Mouse (Mus musculus) megakaryocyte, embryonic 14.5 days (primary cell): ENCODE results near the gene Tssk4.

ENCODE experiments used
- FLI1 ChIP-seq: IDR thresholded peaks from 2 replicates; pipeline ENCODE4 v1.6.1; 2012; ENCODE audit warnings: low read length, inconsistent platforms, mixed read lengths
- GATA1 ChIP-seq: IDR thresholded peaks from 3 replicates; pipeline ENCODE4 v1.6.1; 2012; ENCODE audit warnings: mixed read lengths, low read length, inconsistent platforms, borderline replicate concordance

DNA sequence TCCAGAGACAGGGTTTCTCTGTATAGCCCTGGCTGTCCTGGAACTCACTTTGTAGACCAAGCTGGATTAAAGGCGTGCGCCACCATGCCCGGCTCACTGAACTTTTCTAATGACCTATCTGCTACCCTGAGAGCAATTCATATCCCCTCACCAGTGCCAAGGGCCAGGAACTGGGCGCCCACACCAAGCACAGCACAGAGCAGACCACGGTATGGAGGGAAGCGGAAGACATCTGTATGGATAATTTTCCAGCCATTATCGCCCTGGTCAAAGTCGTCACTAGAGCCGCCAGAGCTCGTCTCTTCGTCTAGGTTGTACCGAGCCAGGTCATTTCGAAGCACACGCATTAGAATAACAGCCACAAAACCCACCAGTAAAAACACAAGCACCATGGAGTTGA lies 9.2 kb upstream of the Tssk4 start:
- TF ChIP-seq GATA1 (no peak), FLI1 (no peak)
